Mouse (Mus musculus): ENCODE measurements around the gene Lrrc28. TPM values are rescaled to one million over a fixed set of nuclear protein-coding genes. Genes with fewer than 3 reads are reported as not detected.

Lrrc28 gene
- total and polyA plus RNA-seq, 2 experiments from 2014 or later, result 32.2 to 70.4 TPM

GRCm38 (mm10) chr7:67618316-67618715 lies 26.8 kb downstream of the Lrrc28 start:
- TF ChIP-seq CTCF (IDR thresholded peaks at IDR 0.05; ENCODE audit: low read depth), result no peak
- H3K4me2 ChIP-seq (ENCODE audit: low read depth), result no peak overlapping the region
- 93% methylated on average over 3 of the region's 3 CpGs for WGBS
- DNase-seq, result no peak
- H3K4me3 ChIP-seq (ENCODE audit: low read depth, low read length), result no peak overlapping the region
- no peak for ATAC-seq
- no peak overlapping the region for H3K27ac ChIP-seq (ENCODE audit: low read depth, low read length)
- H3K36me3 ChIP-seq (ENCODE audit: insufficient read depth), result no peaks in the 10 kb centered on the region
- H3K9me3 ChIP-seq (ENCODE audit: low read length), result no peaks in the 10 kb centered on the region
- H3K9ac ChIP-seq, result no peak overlapping the region
- no peaks in the 10 kb centered on the region for H3K27me3 ChIP-seq (ENCODE audit: insufficient read depth, low read length)
- H3K4me1 ChIP-seq (ENCODE audit: insufficient read depth), result no peaks in the 10 kb centered on the region

- no peaks in the 10 kb centered on the region for H3K27me3 ChIP-seq (ENCODE audit: insufficient read depth, low read length)
- 96% methylated on average over 10 of the region's 10 CpGs for WGBS
- TF ChIP-seq CTCF (IDR thresholded peaks at IDR 0.05; ENCODE audit: low read depth), result no peak
Measured at GRCm38 (mm10) chr7:67617646-67618045, 27.4 kb downstream of the Lrrc28 start.

GRCm38 (mm10) chr7:67616890-67617289 lies 28.2 kb downstream of the Lrrc28 start:
- H3K4me1 ChIP-seq (ENCODE audit: insufficient read depth), result no peaks in the 10 kb centered on the region
- no peak overlapping the region for H3K27ac ChIP-seq (ENCODE audit: low read depth, low read length)
- no peak overlapping the region for H3K9ac ChIP-seq
- no peaks in the 10 kb centered on the region for H3K9me3 ChIP-seq (ENCODE audit: low read length)
- 83% methylated on average over 4 of the region's 4 CpGs for WGBS
- no peak overlapping the region for H3K4me3 ChIP-seq (ENCODE audit: low read depth, low read length)
- H3K4me2 ChIP-seq (ENCODE audit: low read depth), result no peak overlapping the region
- H3K36me3 ChIP-seq (ENCODE audit: insufficient read depth), result no peaks in the 10 kb centered on the region
- H3K27me3 ChIP-seq (ENCODE audit: insufficient read depth, low read length), result no peaks in the 10 kb centered on the region
- no peak for ATAC-seq
- no peak for DNase-seq
- TF ChIP-seq CTCF (IDR thresholded peaks at IDR 0.05; ENCODE audit: low read depth), result no peak

More at GRCm38 (mm10) chr7:67617646-67618045, 27.4 kb downstream of the Lrrc28 start:
- no peaks in the 10 kb centered on the region for H3K36me3 ChIP-seq (ENCODE audit: insufficient read depth)
- no peak overlapping the region for H3K27ac ChIP-seq (ENCODE audit: low read depth, low read length)
- DNase-seq (no peak), ATAC-seq (no peak)
- H3K4me2 ChIP-seq (ENCODE audit: low read depth), result no peak overlapping the region
- no peaks in the 10 kb centered on the region for H3K4me1 ChIP-seq (ENCODE audit: insufficient read depth)
- H3K9me3 ChIP-seq (ENCODE audit: low read length), result no peaks in the 10 kb centered on the region
- H3K9ac ChIP-seq, result no peak overlapping the region
- no peak overlapping the region for H3K4me3 ChIP-seq (ENCODE audit: low read depth, low read length)

GRCm38 (mm10) chr7:67614464-67614861 lies 30.6 kb downstream of the Lrrc28 start:
- H3K4me3 ChIP-seq (ENCODE audit: low read depth, low read length), result no peak overlapping the region
- H3K4me2 ChIP-seq (ENCODE audit: low read depth), result no peak overlapping the region
- ATAC-seq (no peak), DNase-seq (no peak)
- 83% methylated on average over 7 of the region's 7 CpGs for WGBS
- H3K9ac ChIP-seq, result no peak overlapping the region
- H3K36me3 ChIP-seq (ENCODE audit: insufficient read depth), result no peaks in the 10 kb centered on the region
- no peak overlapping the region for H3K27ac ChIP-seq (ENCODE audit: low read depth, low read length)
- TF ChIP-seq CTCF (IDR thresholded peaks at IDR 0.05; ENCODE audit: low read depth), result no peak
- H3K9me3 ChIP-seq (ENCODE audit: low read length), result no peaks in the 10 kb centered on the region
- no peaks in the 10 kb centered on the region for H3K27me3 ChIP-seq (ENCODE audit: insufficient read depth, low read length)
- H3K4me1 ChIP-seq (ENCODE audit: insufficient read depth), result no peaks in the 10 kb centered on the region

- 31% methylated on average over 10 of the region's 10 CpGs for WGBS
- TF ChIP-seq CTCF (IDR thresholded peaks at IDR 0.05; ENCODE audit: low read depth), result no peak
- H3K9me3 ChIP-seq (ENCODE audit: low read length), result no peaks in the 10 kb centered on the region
- no peaks in the 10 kb centered on the region for H3K4me1 ChIP-seq (ENCODE audit: insufficient read depth)
- no peaks in the 10 kb centered on the region for H3K36me3 ChIP-seq (ENCODE audit: insufficient read depth)
- H3K4me2 ChIP-seq (ENCODE audit: low read depth), result no peak overlapping the region
- no peaks in the 10 kb centered on the region for H3K27me3 ChIP-seq (ENCODE audit: insufficient read depth, low read length)
- H3K9ac ChIP-seq, result no peak overlapping the region
- H3K4me3 ChIP-seq (ENCODE audit: low read depth, low read length), result no peak overlapping the region
- H3K27ac ChIP-seq (ENCODE audit: low read depth, low read length), result no peak overlapping the region
- ATAC-seq, result no peak
- DNase-seq, result no peak
Measured at GRCm38 (mm10) chr7:67613795-67614463, 31.1 kb downstream of the Lrrc28 start.

- Histone ChIP-seq H3K9me3 (ENCODE audit: low read length) (no peaks in the 10 kb centered on the region), H3K9ac (no peak overlapping the region), H3K36me3 (ENCODE audit: insufficient read depth) (no peaks in the 10 kb centered on the region), H3K27me3 (ENCODE audit: insufficient read depth, low read length) (no peaks in the 10 kb centered on the region), H3K27ac (ENCODE audit: low read depth, low read length) (no peak overlapping the region), H3K4me3 (ENCODE audit: low read depth, low read length) (no peak overlapping the region), H3K4me2 (ENCODE audit: low read depth) (no peak overlapping the region), H3K4me1 (ENCODE audit: insufficient read depth) (peaks cover 5% of the 10 kb centered on the region; the same call in 1 of the 2 replicates)
- ATAC-seq (no peak), DNase-seq (no peak)
- 29% methylated on average over 4 of the region's 4 CpGs for WGBS
- TF ChIP-seq CTCF (IDR thresholded peaks at IDR 0.05; ENCODE audit: low read depth), result no peak
Measured at GRCm38 (mm10) chr7:67608348-67609024, 36.6 kb downstream of the Lrrc28 start.

- Histone ChIP-seq H3K4me1 (ENCODE audit: insufficient read depth) (peaks cover 5% of the 10 kb centered on the region; the same call in 1 of the 2 replicates), H3K27me3 (ENCODE audit: insufficient read depth, low read length) (no peaks in the 10 kb centered on the region), H3K36me3 (ENCODE audit: insufficient read depth) (no peaks in the 10 kb centered on the region), H3K27ac (ENCODE audit: low read depth, low read length) (no peak overlapping the region), H3K9ac (no peak overlapping the region), H3K9me3 (ENCODE audit: low read length) (no peaks in the 10 kb centered on the region), H3K4me3 (ENCODE audit: low read depth, low read length) (no peak overlapping the region), H3K4me2 (ENCODE audit: low read depth) (no peak overlapping the region)
- WGBS, result 27% methylated on average over 5 of the region's 5 CpGs
- ATAC-seq (no peak), DNase-seq (no peak)
- TF ChIP-seq CTCF (IDR thresholded peaks at IDR 0.05; ENCODE audit: low read depth), result no peak
Measured at GRCm38 (mm10) chr7:67607669-67608347, 37.3 kb downstream of the Lrrc28 start.
